Mouse (Mus musculus) heart, adult 11 months (tissue): ENCODE data around the gene Cldn10.
A peak's percentile ranks its signal among the peaks of the same experiment; 100 is the strongest.

ENCODE experiments used
- DNase-seq: peaks from one replicate; pipeline ENCODE4 v3.0.0; 2022

Cldn10 gene

DNA sequence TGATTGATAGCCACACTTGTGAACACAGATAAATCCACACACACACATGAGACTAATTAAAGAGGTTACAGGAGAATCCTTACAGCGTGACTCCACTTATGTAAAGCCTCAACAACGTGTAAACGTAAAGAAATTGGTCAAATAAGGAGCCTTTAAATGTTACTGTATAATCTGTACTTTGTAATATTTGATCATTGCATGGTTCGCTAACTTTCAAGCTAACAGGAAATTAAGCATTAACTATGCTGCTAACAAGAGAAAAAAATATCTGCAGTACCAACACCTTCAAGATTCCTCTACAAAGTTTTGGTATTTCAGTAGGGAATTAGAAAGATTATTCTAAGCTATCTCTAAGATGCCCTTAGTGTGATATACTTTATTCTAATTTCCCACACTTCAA is at the start of gene Cldn10:
Cldn10 (plus strand) TSS at position 288 of the 400 bp plus-strand sequence.
- DNase-seq: no peak

DNA sequence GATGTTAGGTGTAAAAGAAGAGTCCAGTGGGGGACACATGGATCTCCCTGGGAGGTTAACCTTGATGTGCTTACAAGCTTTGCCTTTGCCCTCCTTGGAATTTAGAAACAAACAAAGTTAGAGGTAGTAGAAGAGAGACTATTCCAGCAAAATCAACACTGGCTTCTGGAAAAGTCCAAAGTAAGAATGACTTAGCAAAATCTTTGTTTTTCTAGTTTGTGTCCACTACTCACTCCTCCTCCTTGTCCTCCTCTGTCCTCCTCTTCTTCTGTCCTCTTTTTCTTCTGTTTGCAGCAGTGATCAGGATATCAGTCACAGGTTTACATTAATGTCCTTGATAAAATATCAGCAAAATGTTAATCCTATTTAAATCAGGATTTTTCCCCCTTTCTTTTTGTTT is 45.9 kb upstream of the Cldn10 start:
- no peak for DNase-seq

DNA sequence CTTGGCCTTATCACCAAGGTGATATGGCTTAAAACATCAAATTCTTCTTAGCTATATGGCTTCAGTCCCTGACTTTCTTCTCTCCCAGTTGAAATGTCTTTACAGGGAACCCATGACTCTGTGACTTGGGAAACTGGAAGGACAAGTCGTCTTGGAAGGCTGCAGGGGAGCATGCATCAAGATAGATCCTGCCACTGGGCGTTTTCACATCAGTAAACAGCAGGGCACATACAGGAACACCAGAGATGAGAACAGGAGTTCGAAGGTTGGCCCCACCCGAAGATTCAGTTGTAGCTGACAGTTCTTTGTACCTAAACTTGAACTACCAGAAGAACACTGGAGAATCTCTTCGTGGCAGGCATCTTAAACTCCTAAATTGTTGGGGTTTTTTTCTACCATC is 44.8 kb upstream of the Cldn10 start:
- peak; percentile 57 for DNase-seq

DNA sequence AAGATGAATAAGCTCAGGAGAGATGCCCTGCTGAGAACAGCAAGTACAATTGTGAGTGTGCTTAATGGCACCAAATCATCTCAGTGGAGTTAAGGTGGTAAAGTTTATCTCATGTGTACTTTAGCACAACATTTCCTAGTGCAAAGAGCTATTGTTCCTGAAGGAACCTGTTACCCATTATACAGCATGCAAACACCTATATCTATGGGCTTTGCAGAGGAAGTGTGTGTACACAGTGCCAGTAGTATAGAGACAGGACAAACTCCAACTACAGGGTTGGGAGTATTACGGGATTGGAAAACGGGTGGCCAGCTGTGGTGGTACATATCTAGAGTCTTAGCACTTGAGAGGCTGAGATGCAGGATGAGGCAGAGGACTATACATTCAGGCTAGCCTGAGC is 38.6 kb upstream of the Cldn10 start:
- DNase-seq: no peak

DNA sequence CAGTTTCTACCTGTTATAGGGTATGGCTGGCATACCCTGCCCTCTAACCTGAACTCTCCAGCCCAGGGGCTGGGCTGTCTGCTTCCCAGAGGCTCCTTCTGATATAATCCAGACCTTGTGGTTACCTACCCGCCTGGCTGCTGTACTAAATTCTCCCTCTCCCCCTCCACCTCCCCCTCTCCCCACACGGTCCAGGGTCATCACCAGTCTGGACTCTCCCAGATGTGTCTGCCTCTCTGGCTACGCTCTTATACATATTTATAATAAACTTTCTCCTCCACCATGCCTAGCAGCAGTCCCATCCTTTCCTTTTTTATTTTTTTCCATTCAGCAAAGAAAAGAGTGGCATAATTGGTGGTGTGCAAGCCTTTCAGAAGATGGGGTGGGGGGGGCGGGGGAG is 38.0 kb upstream of the Cldn10 start:
- no peak for DNase-seq

DNA sequence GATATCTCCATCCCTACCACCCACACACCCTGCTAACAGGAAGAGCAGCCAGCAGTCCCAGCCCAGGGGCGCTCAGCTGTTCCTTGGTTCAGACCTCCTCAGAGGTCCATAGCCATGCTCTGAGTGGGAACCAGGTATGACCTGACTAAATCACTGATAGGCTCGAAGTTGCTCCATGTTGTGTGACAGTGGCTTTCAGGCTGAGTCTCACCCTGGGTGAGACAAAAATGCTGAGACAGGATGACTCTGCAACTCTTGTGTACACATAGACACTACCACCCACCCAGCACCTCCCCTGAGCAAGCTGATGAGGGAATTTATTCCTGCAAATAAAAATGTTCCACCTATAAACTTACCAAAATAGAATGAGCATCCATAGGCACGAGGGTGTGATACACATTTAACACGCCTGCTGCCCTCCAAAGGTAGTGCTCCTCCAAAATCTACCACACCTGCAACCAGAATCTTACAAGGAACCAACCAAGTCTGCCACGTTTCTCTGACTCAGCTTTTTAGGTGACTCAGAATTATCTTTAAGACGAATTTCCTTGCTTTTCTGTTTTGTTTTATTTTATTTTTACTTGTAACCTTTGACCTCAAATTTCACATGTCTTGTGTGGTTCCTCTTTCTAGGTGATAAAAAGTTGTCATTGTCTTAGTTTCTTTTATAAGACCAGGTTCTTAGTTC is 37.1 kb upstream of the Cldn10 start:
- peak; percentile 58 for DNase-seq

DNA sequence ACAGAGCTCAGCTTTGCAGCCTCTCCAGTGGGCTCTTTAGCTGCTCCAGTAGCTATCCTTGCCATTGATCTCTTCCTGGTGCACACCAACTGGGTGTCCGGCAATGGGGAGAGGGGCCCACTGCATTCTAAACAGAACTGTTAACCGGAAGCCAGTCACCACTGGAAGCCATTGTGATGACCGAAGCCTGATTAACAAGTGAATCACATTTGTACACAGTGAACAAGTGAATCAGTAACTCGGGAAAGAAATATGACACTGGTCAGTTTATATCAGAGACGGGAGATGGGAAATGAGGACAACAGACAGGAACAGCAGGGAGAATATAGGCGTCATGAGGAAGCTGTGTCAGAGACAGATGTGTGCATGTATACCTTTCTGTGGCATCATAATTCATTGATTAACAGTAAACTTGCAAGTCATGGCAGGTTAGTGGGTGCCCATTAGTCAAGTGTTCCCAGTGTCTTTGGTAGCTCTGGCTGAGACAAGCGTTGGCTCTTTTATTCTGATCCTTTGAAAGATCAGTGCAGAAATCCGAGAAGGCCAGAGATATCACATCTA is 36.4 kb upstream of the Cldn10 start:
- peak; percentile 51 for DNase-seq

DNA sequence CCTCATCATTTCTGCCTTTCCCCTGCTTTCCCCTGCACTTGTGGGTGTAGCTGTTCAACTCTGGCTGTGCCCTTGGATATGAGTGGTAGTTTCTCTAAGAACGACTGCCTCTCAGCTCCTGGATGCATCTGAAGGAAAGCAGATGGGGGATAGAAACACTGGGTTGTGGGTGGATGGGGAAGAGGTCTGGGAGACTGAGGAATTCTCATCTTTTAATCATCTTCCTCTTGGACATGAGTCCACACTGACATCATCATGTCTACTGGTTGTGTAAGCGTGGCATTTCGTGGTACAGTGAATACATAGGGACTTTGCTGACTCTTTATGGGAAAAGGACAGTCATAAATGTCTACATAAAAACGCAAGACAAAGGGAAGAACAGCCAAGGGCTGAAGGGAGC is 31.7 kb upstream of the Cldn10 start:
- peak; percentile 22 for DNase-seq

DNA sequence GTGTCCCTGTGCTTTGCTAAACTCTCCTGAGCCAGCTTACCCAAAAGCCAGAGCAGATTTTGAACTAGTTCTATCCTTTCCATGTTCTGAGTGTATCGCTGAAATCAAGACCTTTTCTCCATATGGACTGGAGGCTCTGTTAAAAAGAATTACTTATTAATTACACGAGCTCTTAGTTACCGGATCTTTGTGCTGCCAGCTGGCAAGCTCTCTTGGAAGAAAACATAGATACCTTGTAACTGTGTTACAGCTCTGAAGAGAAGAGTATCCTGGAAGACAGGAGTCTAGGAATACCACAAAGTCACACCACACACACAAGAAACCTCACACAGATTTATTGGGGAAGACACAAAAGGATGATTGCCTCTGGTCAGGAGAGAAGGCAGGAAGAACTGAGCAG is 31.1 kb upstream of the Cldn10 start:
- no peak for DNase-seq

DNA sequence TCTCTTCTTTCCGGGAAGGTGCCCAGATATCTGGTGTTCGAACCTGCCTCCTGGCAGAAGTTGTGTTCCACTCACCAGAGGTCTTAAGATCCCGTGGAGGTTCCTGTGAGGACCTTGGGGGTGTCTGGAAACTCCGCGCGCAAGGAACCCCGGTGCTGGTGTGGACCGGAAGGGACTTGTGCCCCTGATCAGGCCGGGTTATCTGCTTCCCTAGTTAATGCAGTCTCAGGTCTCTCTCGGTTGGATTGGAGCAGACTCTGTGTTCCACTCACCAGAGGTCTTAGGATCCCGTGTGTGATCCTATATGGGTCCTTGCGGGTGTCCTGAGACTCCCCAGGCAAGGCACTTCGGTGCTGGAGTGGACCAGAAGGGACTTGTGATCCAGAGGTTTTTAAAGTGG is 24.3 kb upstream of the Cldn10 start:
- DNase-seq: peak; percentile 83

DNA sequence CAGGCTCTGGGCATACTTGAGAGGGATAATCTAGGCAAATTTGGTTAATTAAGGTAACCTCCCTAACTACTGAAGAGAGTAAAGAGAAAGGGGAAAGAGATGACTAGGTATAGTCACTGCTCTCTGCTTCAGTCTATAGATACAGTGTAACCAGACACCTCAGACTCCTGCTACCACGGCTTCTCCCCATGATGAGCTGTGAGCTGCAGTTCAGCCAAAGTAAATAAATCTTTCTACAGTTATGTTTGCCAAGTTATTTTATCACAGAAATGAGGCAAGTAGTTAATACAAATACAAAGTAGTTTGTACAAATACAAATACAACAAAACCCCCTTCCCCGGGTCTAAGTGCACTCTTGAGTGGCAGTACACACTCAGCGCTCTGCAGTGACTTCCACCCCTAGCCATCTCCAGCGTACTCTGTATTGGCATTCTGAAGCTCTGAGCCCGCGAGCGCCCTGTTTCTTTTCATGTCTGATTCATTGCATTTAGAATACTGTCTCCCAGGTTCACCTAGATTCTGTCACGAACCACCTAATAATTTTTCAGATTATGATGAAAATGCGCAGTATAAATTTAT is 23.7 kb upstream of the Cldn10 start:
- DNase-seq: peak; percentile 53

DNA sequence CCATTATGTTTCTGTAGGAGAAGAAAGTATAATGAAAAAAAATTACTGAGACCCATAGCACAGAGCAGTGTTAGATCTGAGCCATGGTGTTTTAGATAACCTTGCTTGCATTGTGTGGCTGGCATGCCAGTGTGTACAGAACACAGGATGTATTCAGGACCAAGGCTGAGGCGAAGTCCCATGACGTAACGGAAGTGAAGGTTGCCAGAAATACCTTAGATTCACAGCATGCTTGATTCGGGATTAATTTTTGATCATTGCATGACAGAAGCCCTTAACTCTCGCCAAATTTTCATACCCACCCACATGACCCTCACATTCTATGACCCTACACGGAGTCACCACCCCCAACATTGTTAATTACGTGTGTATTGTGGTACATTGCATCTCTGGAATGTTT is 22.4 kb upstream of the Cldn10 start:
- peak; percentile 89 for DNase-seq

DNA sequence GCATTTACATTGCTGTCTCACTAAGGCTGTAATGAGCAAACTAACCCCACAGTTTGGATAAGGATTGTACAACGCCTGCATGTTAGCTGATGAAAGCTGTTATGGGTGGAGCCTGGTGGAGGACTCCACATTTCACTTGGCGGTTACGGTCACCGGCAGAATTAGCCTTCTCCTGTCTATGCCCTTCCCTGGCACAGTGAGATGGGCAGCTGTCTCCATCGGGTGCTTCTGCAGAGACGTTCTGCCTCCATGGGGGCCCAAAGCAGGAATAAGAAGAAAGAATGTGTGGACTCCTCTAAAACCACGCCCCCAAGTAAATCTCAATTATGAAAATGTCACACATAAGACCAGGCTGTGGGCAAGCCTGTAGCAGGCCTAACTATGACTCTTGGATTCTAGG is 21.8 kb upstream of the Cldn10 start:
- DNase-seq: peak; percentile 37

DNA sequence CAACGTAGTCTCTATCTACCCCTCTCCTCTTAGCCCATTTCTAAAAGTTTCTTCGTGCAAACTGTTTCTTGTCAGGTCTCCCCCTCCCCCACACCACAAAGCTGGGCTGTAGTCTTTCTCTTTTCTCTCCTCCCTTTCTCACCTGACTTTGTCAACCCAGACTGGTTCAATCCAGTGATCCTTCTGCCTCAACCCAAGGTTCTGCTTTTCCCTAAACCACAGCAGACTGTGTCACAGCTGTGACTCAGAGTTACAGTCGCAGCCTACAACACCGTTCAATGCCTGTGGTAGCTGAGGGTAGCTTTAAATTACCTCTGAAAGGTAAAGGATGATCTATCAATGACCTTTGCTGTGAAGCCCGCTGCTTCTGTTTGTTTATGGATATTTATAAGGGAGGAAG is 21.3 kb upstream of the Cldn10 start:
- peak; percentile 56 for DNase-seq

DNA sequence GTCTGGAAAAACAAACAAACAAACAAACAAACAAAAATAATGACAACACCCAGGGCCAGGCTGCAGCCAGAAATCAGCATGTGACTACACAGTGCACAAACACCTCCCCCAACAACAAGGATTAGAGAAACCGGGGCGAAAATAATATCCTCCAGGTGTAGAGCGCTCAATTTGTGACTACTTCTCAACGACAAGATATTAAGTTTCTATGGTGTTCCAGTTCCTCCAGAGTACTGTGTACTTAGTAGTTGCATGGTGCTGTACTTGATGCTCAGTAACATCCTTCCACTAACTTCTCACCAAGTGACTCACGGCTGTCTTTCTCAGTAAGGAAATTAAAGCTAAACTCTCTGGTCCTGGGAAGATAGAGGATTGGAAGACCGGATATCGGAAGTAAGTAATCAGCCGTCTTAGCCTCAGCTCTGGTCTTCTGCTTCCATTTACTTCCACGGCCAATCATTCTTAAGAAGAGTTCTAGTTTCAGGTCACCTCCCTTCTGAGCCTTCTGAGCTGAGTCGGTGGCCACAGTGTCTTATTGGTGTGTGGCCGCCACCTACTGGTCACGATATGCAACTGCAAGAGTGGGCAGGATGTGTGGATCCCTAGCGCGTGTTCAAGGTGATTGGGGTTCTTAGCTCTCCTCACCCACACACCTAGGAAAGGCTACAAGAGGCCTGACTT is 19.9 kb upstream of the Cldn10 start:
- peak; percentile 97 for DNase-seq

DNA sequence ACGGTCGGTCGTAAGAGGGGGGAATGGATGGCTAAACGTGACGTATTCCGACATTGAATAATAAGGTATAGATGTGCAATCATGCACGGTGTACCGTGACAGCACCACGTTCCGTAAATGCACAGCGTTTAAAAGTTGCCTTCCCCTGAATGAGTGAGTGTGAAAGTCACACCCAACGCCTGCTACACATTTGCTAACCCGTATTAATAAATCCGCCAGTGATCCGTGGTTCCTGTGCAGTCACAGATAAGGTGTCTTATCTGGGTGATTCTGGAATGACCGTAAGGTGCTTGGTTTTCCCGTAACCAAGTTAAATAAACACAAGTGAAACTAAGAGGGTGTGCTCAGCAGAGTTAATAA is 19.4 kb upstream of the Cldn10 start:
- DNase-seq: no peak

DNA sequence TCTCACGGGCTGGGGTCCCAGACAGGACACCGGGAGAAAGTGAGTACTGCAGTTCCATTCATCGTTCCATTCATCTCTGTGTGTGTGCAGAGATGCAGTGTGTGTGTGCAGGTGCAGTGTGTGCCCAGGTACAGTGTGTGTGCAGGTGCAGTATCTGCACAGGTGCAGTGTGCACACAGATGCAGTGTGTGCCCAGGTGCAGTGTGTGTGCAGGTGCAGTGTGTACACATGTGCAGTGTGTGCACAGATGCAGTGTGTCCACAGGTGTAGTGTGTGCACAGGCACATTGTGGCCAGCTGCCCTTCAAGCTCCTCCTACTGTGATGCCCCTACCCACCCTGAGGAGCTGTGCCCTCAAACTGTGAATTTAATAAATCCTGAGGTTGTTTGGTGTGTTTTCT is 14.0 kb upstream of the Cldn10 start:
- peak; percentile 19 for DNase-seq

DNA sequence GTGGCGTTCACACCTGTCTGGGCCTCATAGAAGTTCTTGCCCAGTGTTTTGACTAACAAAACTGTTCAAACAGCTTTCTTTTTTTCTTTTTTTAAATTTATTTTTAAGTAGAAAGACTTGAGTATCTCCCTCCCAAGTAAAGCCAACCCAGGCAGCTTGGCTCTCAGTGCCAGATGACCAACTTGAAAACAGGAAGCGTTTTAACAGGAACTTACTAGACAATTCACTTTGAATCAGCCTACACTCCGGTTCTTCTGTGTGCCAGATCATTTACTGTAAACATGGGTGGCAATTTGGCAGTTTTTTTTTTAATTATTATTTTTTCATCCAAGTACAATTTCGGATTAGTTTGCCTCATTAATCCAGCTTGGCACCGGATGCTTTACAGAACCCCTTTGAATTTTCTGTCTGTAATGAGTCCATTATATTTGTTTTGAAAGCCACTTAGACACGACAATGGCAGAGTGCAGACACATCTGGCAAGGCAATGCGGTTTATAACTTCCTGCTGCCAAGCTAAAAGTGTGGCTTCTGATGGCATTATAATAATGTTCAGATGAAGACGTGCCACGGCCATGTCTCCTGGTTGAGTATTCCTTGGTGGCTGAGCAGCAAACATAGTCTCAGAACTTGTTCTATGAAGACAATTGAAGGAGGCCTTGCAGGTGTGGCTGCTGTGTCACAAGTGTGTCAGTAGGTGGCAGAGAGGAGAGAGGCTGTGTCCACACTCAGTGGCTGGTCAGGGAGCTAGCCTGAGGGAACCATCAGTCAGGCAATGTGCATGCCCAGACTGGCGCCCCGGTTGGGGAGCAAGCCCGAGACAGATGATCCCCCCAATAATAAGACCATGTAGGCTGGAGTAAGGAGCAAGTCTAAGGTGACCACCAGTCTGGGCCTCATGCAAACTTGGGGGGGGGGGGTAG is 12.9 kb upstream of the Cldn10 start:
- DNase-seq: peak; percentile 88

DNA sequence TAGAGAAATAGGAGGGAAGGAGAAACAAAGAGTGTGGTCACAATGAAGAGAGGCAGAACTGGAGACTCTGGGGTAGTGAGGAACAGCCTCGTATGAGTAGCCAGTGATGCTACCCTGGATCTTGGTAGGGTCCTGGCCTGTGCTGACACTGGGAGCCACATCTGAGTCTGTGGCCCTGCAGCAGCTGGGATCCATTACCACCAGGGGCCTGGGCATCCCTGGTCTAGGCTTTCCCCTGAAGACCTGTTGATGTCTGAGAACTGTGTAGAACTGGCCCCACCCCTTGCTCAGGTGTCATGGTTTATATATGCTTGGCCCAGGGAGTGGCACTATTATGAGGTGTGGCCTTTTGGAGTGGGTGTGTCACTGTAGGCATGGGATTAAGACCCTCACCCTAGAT is 12.2 kb upstream of the Cldn10 start:
- peak; percentile 28 for DNase-seq

DNA sequence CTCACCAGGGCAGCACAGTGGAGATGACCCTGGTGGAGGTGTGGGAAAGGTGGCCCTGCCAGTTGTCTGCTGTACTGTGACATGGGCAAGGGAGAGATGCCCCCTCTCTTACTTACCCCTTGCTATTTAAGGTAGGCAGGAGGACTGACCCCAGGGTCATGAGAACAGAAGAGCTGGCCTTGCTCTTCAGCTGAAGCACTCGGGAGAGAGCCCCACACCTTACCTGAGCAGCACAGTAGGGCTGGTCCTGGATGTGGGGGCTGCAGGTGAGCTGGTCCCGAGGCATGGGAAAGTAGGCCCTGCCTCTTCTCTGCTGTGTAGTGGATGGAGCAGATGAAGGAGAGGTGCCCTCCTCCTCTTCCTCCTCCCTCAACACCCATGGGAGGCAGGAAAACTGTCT is 11.3 kb upstream of the Cldn10 start:
- peak; percentile 68 for DNase-seq

DNA sequence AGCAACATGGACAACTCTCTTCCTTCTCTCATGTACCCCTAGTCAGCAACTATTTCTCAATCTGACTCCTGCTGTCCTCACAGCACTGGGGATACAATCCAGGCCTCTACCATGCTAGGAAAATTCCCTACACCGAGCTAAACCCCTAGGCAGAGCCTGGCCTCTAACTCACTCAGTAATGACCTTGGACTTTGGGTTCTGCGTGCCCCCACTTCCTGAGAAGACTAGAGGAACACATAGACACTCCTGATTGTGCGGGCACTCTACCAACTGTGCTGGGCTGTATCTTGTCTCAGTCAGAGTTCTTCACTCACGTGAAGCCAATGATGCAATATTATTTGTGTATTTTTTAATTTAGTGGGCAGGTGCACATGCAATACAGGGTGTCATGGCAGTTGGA is 10.2 kb upstream of the Cldn10 start:
- no peak for DNase-seq

DNA sequence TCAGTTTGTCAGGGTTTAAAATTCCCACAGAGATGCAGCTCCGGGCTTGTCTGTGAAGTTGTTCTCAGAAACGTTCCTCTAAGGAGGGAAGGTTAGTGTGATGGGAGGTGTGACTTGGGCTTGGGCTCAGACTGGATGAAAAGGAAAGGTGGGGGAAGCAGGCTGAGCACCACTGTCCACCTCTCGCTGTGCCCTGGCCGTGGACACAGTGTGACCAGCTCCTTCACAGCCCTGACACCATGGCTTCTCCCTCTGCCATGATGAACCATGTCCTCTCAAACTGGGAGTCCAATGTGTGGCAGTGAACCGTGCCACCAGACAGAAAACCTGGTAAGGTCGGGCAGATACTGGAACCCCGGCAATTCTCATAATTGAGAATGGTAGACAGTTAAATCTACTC is 6.1 kb upstream of the Cldn10 start:
- peak; percentile 69 for DNase-seq

DNA sequence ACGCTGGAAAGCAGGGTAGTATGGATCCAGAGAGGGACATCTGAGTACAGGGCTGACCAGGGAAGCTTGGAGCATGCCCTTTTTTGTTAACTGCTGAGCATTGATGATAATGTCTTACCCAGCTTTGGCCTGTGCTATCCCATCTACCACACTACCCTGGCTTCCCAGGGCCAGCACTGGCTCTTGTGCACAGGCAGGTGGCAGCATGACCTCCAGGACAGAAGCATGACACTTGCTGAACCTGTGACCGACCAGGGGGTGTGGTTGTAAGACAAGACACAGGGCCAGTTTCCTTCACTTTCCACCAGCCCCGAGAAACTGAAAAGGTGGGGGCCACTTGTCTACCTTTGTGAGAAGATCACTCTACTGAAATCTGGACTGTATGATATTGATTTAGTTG is 5.5 kb upstream of the Cldn10 start:
- DNase-seq: peak; percentile 85
